Mouse (Mus musculus) stomach, adult 2 months (tissue): ENCODE data around the gene Ncl. TPM values are rescaled to one million over a fixed set of nuclear protein-coding genes. Genes with fewer than 3 reads are reported as not detected.

Source experiments
- polyA plus RNA-seq: library from polyadenylated mRNA; depleted of rRNA; stranded (reverse); fragments of >200 nt; gene quantifications from 2 replicates; pipeline ENCODE4 v1.2.3, GENCODE M21; 2012; rRNA removed

The Ncl gene
- 0.99 and 1.4 TPM in 2 replicates for polyA plus RNA-seq

GRCm38 (mm10) chr1:86358906-86359797 lies at the start of gene Ncl:
Gene Ncl, minus strand, starts transcription at chr1:86359400.

GRCm38 (mm10) chr1:86302532-86302931 lies 56.7 kb downstream of the Ncl start, which contains the start of gene B3gnt7:
Gene B3gnt7, plus strand, starts transcription at chr1:86302832.

Other genes starting within 250 kb of the Ncl start
- gene Htr2b, start 247.4 kb downstream of the Ncl start, polyA plus RNA-seq = 1.9 TPM in 2 replicates
- 0.12 TPM in 1 of 2 replicates, not detected in the other for gene Gm21972, start 225.8 kb downstream of the Ncl start, polyA plus RNA-seq
- gene Armc9, start 204.6 kb downstream of the Ncl start, polyA plus RNA-seq = 1.1 and 1.5 TPM in 2 replicates
- gene B3gnt7, start 56.6 kb downstream of the Ncl start, polyA plus RNA-seq = 25.7 and 26.5 TPM in 2 replicates
- 1.4 and 3.6 TPM in 2 replicates for gene Nmur1, start 66.8 kb upstream of the Ncl start, polyA plus RNA-seq
- not detected in 2 replicates for gene Tex44, start 66.9 kb upstream of the Ncl start, polyA plus RNA-seq
- gene Ptma, start 167.3 kb upstream of the Ncl start, polyA plus RNA-seq = 726 and 903 TPM in 2 replicates
- gene Pde6d, start 223.2 kb upstream of the Ncl start, polyA plus RNA-seq = 3.6 and 4.3 TPM in 2 replicates
- 11.1 TPM in 2 replicates for gene Cops7b, start 223.5 kb upstream of the Ncl start, polyA plus RNA-seq